In the genomic region with DNA sequence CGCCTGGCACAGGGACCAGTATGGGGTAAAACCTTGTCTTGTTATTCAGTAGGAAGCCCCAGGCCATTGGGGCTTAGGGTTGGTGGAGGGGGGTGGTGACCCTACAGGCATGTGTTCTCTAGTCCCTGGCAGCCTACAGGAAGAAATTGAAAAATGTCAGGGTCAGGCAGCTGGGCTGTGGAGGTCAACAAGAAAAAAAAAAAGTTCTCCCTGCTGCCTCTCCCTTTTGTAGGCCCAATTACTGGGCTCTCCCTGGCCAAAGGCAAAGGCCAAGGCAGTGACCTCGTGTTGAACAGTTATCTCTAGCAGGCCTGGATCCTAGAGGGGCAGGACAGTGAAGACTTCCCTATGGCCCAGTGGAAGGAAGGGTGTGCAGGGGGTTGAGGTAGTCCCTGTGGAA, we compare ENCODE assay signal across 24 mouse cellular contexts. TPM values are rescaled to one million over a fixed set of nuclear protein-coding genes. Genes with fewer than 3 reads are reported as not detected.
DNase-seq lines count a peak whose midpoint lies in the region; ATAC-seq and TF ChIP-seq lines count a peak whose summit lies in the region.
"Had no signal": no experiment of that assay in that cellular context is flagged by ENCODE, and none has a peak within 500 bp of the region (broad histone marks: within the 10 kb centered on the region; RNA-seq: fewer than 3 reads in every experiment).

No protein-coding gene starts in this region.

- no peaks in the 10 kb centered on the region for H3K9me3 ChIP-seq in liver, embryonic 12.5 days (replicated peaks)
- H3K9me3 ChIP-seq: embryonic facial prominence, embryonic 13.5 days; forebrain, embryonic 15.5 days; heart, embryonic 12.5 days; midbrain, embryonic 15.5 days had no signal

- no peaks in the 10 kb centered on the region for H3K27me3 ChIP-seq in liver, adult 2 months (ENCODE audit: control insufficient read depth, insufficient read depth, low read length)
- H3K27me3 ChIP-seq in liver, embryonic 12.5 days (replicated peaks) = no peaks in the 10 kb centered on the region
- H3K27me3 ChIP-seq: embryonic facial prominence, embryonic 13.5 days; forebrain, embryonic 15.5 days; midbrain, embryonic 15.5 days had no signal

- no peak for TF ChIP-seq CTCF in liver, adult 2 months (IDR thresholded peaks at IDR 0.05; ENCODE audit: low read depth, low read length)

- peak; percentile 83 to 91 for DNase-seq in adrenal gland, adult (ENCODE audit: inconsistent age in 2 of 2, low spot score in 1 of 2)
- DNase-seq in adrenal gland, postnatal 4 days (ENCODE audit: low spot score in 2 of 2) = no peak
- peak; percentile 77 for DNase-seq in liver, adult 2 months (ENCODE audit: extremely low read depth, low read depth, low spot score)
- peak; percentile 33 for DNase-seq in ovary, postnatal 36 days (ENCODE audit: low spot score)
- no peak for DNase-seq in ovary, postnatal 14 days (ENCODE audit: low spot score)
- DNase-seq in yolk sac, embryonic 10.5 days (ENCODE audit: low spot score) = peak; percentile 9
- DNase-seq in cerebellum, postnatal 25 days = no peak
- DNase-seq: cerebellum, adult 8-10 months; heart, adult 18-20 months; heart, postnatal 10 days; kidney, postnatal 36 days; layer of hippocampus, adult 9-11 months; liver; lung, adult 2 months; lung, postnatal 14 days; right cerebral cortex, postnatal 14 days had no signal

- H3K27ac ChIP-seq in liver, adult 2 months (replicated peaks; ENCODE audit: insufficient read depth, low read depth, low read length) = peak overlapping the region; percentile 19
- no peak overlapping the region for H3K27ac ChIP-seq in liver, embryonic 12.5 days
- H3K27ac ChIP-seq: embryonic facial prominence, embryonic 13.5 days; forebrain, embryonic 15.5 days; midbrain, embryonic 15.5 days; stomach, postnatal 0 days had no signal

- no peak overlapping the region for H3K9ac ChIP-seq in liver, adult 2 months (ENCODE audit: low read depth, low read length)
- H3K9ac ChIP-seq in liver, embryonic 12.5 days = no peak overlapping the region
- H3K9ac ChIP-seq: embryonic facial prominence, embryonic 13.5 days; forebrain, embryonic 15.5 days; heart, embryonic 12.5 days; midbrain, embryonic 15.5 days had no signal

- peaks cover 4% of the 10 kb centered on the region; the same call in 1 of the 2 replicates for H3K79me2 ChIP-seq in liver, adult 2 months (ENCODE audit: control insufficient read depth, insufficient read depth, low read length)

- H3K4me2 ChIP-seq in liver, embryonic 12.5 days = no peak overlapping the region
- H3K4me2 ChIP-seq: embryonic facial prominence, embryonic 13.5 days; forebrain, embryonic 15.5 days; heart, embryonic 12.5 days; midbrain, embryonic 15.5 days had no signal

- no peak for ATAC-seq in liver, embryonic 12.5 days
- ATAC-seq: activated CD4-positive, CD25-positive, alpha-beta regulatory T cell, adult 4 months; intestine, postnatal 0 days had no signal

- H3K4me3 ChIP-seq in liver, adult 2 months (ENCODE audit: insufficient read depth, low read depth, low read length) = no peak overlapping the region
- H3K4me3 ChIP-seq in liver, embryonic 12.5 days = no peak overlapping the region
- H3K4me3 ChIP-seq: embryonic facial prominence, embryonic 13.5 days; forebrain, embryonic 15.5 days; heart, embryonic 12.5 days; midbrain, embryonic 15.5 days had no signal

- peaks cover 15% of the 10 kb centered on the region for H3K4me1 ChIP-seq in liver, adult 2 months (ENCODE audit: control insufficient read depth, insufficient read depth, low read length)
- H3K4me1 ChIP-seq in liver, embryonic 12.5 days = no peaks in the 10 kb centered on the region
- H3K4me1 ChIP-seq: embryonic facial prominence, embryonic 13.5 days; forebrain, embryonic 15.5 days; heart, embryonic 12.5 days had no signal

- no peak for TF ChIP-seq POLR2A in liver, adult 2 months (IDR thresholded peaks at IDR 0.05; ENCODE audit: extremely low read depth, insufficient read depth, low read length)

- 11% methylated on average over 2 of the region's 2 CpGs for WGBS in liver, adult 2 months
- 28% methylated on average over 2 of the region's 2 CpGs for WGBS in liver, embryonic 12.5 days (ENCODE audit: insufficient replicate concordance)

- H3K36me3 ChIP-seq in liver, adult 2 months (ENCODE audit: control insufficient read depth, insufficient read depth, low read length) = no peaks in the 10 kb centered on the region; the same call in 1 of the 2 replicates
- H3K36me3 ChIP-seq in liver, embryonic 12.5 days = no peaks in the 10 kb centered on the region
- H3K36me3 ChIP-seq: embryonic facial prominence, embryonic 13.5 days; forebrain, embryonic 15.5 days; heart, embryonic 12.5 days; midbrain, embryonic 15.5 days had no signal

RNA-seq across cellular contexts. Expression of a gene that starts 17.7 kb away (rescaled TPM):
- 10 to 100 TPM; 11.6 to 15.1 TPM for total RNA-seq in adrenal gland, postnatal 4 days (2021)
- total RNA-seq in liver, adult 2 months (2014; rRNA removed) = 10.0 and 10.3 TPM in 2 replicates
- 28.0 and 39.8 TPM in 2 replicates for polyA plus RNA-seq in liver, adult 2 months (2012; rRNA removed)
- polyA plus RNA-seq in liver, embryonic 12.5 days (2016; fragmentation: Nextera tagmentation; extraction: Ambion mirVana) = 3.1 and 3.8 TPM in 2 replicates
- polyA plus RNA-seq: activated CD4-positive, CD25-positive, alpha-beta regulatory T cell, adult 4 months had no signal

RNA-seq across cellular contexts. Expression of a gene that starts 26.9 kb away (rescaled TPM):
- 100 to 1,000 TPM; 130 to 135 TPM for total RNA-seq in adrenal gland, postnatal 4 days (2021)
- total RNA-seq in liver, adult 2 months (2014; rRNA removed) = 39.4 and 42.1 TPM in 2 replicates
- polyA plus RNA-seq in liver, adult 2 months (2012; rRNA removed) = 17.2 and 23.3 TPM in 2 replicates
- 14.4 and 16.4 TPM in 2 replicates for polyA plus RNA-seq in liver, embryonic 12.5 days (2016; fragmentation: Nextera tagmentation; extraction: Ambion mirVana)

Comparison
In these comparisons a context has a peak if more than half of its experiments do, and no peak if none do; other contexts are left out.
1. DNase-seq: peak in adrenal gland, adult (2 of 2), liver, adult 2 months (single experiment), ovary, postnatal 36 days (single experiment) and yolk sac, embryonic 10.5 days (single experiment); none in adrenal gland, postnatal 4 days (0 of 2), ovary, postnatal 14 days (single experiment) and cerebellum, postnatal 25 days (0 of 2).